Mouse (Mus musculus): ENCODE results near the gene 4921536K21Rik. TPM values are rescaled to one million over a fixed set of nuclear protein-coding genes. Genes with fewer than 3 reads are reported as not detected.
"Not testable (repeated sequence)": the region's sequence is repeated elsewhere in the genome, so short reads cannot be mapped to it uniquely, and the experiment has no call there.

The 4921536K21Rik gene
- polyA plus RNA-seq, 1 experiment from 2014 or later, result 0.23 TPM

- Histone ChIP-seq H3K4me2 (ENCODE audit: low read depth) (peak overlapping the region; percentile 66), H3K4me3 (ENCODE audit: low read depth, low read length) (peak overlapping the region; percentile 48), H3K27me3 (ENCODE audit: control insufficient read depth, insufficient read depth, low read length) (0 out of 2 replicates have a peak, but pooled peaks cover 5% of the 10 kb centered on the region), H3K36me3 (ENCODE audit: control insufficient read depth, insufficient read depth, low read length) (no peaks in the 10 kb centered on the region), H3K9ac (ENCODE audit: low read length) (peak overlapping the region; percentile 42), H3K4me1 (ENCODE audit: control insufficient read depth, insufficient read depth, low read length) (peaks cover 12% of the 10 kb centered on the region), H3K9me3 (ENCODE audit: control insufficient read depth, low read length) (no peaks in the 10 kb centered on the region), H3K27ac (ENCODE audit: low read depth, low read length) (peak overlapping the region; percentile 47; the same call in 1 of the 2 replicates)
- peak; percentile 87 for ATAC-seq (ENCODE audit: insufficient read depth, low FRiP score, low TSS enrichment)
- DNase-seq (ENCODE audit: low spot score), result peak; percentile 89
- under 1% methylated on average over 61 of the region's 65 CpGs for WGBS
Measured at GRCm38 (mm10) chr11:3913316-3914108, 18.6 kb upstream of the 4921536K21Rik start.

DNA sequence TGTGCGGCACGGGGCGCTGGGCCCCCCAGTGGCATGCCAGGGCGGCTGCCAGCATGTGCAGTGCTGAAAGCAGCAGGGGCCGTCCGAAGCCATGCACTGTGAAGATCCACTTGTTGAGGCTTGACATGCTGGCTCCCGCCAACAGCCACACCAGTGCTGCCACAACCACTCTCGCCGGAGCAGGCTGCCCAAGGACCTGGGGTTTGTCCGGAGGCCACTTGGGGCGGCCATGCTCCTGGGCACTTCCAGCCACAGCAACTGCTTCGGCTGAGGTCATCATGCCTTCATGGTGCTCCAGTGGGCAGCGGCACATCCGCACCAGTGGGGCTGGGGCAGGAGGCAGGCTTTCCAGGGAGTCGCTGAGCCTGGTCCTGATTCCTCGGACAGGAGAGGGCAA lies 18.0 kb upstream of the 4921536K21Rik start:
- peak overlapping the region; percentile 48 for H3K4me3 ChIP-seq (ENCODE audit: low read depth, low read length)
- peak; percentile 24 for DNase-seq (ENCODE audit: low spot score)
- H3K9ac ChIP-seq (ENCODE audit: low read length), result peak overlapping the region; percentile 42
- peak overlapping the region; percentile 66 for H3K4me2 ChIP-seq (ENCODE audit: low read depth)
- no peaks in the 10 kb centered on the region for H3K9me3 ChIP-seq (ENCODE audit: control insufficient read depth, low read length)
- ATAC-seq (ENCODE audit: insufficient read depth, low FRiP score, low TSS enrichment), result 0 out of 2 replicates have a peak, but pooled peaks have one; percentile 2
- no peaks in the 10 kb centered on the region for H3K36me3 ChIP-seq (ENCODE audit: control insufficient read depth, insufficient read depth, low read length)
- peaks cover 15% of the 10 kb centered on the region for H3K4me1 ChIP-seq (ENCODE audit: control insufficient read depth, insufficient read depth, low read length)
- H3K27me3 ChIP-seq (ENCODE audit: control insufficient read depth, insufficient read depth, low read length), result 0 out of 2 replicates have a peak, but pooled peaks cover 5% of the 10 kb centered on the region
- no peak overlapping the region for H3K27ac ChIP-seq (ENCODE audit: low read depth, low read length)
- 3% methylated on average over 16 of the region's 16 CpGs for WGBS

DNA sequence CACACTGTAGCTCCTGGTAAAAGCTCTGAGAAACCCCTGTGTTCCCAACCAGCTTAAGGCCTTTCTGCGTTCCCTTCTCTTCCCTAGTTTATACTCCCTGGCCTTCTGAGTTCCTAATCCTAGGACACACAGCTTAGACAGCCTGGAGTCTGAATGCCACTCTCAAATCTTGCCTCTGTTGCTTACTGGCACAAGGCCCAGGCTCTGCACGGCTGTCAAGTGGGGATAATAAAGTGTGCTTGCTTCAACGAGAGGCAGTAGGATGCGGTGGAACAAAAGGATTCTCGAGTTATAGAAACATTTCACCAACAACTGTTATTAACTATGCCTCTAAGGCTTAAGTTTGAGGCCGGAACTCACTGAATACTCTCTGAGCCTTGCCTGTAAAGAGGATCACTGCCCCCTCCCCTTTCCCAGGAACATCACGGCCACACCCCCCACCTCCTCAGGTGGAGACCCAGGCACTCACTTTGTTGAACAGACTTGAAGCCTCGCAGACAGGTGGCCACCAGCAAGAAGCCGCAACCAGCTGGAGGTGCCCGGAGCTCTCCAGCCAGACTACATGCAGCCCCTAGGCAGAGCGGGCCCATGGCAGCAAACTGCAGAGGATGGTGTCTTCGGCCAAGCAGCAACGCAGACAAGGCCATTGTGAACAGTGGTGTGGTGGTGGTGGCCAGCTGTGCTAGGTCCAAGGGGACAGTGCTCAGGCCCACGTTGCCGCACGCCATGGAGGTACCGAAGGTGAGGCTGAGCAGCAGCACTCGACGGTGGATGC lies 17.4 kb upstream of the 4921536K21Rik start:
- H3K4me2 ChIP-seq (ENCODE audit: low read depth), result peak overlapping the region; percentile 66
- peak; percentile 23 for DNase-seq (ENCODE audit: low spot score)
- H3K27ac ChIP-seq (ENCODE audit: low read depth, low read length), result no peak overlapping the region
- peaks cover 15% of the 10 kb centered on the region for H3K4me1 ChIP-seq (ENCODE audit: control insufficient read depth, insufficient read depth, low read length)
- H3K9ac ChIP-seq (ENCODE audit: low read length), result peak overlapping the region; percentile 42; the same call in 1 of the 2 replicates
- no peaks in the 10 kb centered on the region for H3K9me3 ChIP-seq (ENCODE audit: control insufficient read depth, low read length)
- H3K27me3 ChIP-seq (ENCODE audit: control insufficient read depth, insufficient read depth, low read length), result 0 out of 2 replicates have a peak, but pooled peaks cover 5% of the 10 kb centered on the region
- no peaks in the 10 kb centered on the region for H3K36me3 ChIP-seq (ENCODE audit: control insufficient read depth, insufficient read depth, low read length)
- ATAC-seq (ENCODE audit: insufficient read depth, low FRiP score, low TSS enrichment), result 0 out of 2 replicates have a peak, but pooled peaks have one; percentile 22
- 19% methylated on average over 19 of the region's 19 CpGs for WGBS
- peak overlapping the region; percentile 48 for H3K4me3 ChIP-seq (ENCODE audit: low read depth, low read length)

DNA sequence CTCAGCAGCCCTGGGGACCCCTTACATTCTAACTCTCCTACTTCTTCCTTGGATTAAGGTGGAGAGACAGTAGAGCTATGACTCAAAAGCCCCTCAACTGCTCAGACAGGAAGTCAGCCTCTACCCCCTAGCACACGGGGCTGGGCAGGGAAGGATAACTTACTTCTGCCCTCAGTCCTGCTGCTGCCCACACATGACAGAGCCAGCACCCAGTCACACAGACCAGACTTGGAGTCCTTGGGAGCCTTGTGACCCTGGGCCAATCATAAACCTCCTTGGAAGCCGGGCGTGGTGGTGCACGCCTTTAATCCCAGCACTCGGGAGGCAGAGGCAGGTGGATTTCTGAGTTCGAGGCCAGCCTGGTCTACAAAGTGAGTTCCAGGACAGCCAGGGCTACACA lies 16.5 kb upstream of the 4921536K21Rik start:
- H3K9me3 ChIP-seq (ENCODE audit: control insufficient read depth, low read length); H3K4me3 ChIP-seq (ENCODE audit: low read depth, low read length); H3K9ac ChIP-seq (ENCODE audit: low read length); H3K27me3 ChIP-seq (ENCODE audit: control insufficient read depth, insufficient read depth, low read length); ATAC-seq (ENCODE audit: insufficient read depth, low FRiP score, low TSS enrichment); H3K4me2 ChIP-seq (ENCODE audit: low read depth); H3K36me3 ChIP-seq (ENCODE audit: control insufficient read depth, insufficient read depth, low read length); H3K27ac ChIP-seq (ENCODE audit: low read depth, low read length); DNase-seq (ENCODE audit: low spot score): not testable (repeated sequence)
- 85% methylated on average over 6 of the region's 6 CpGs for WGBS
- H3K4me1 ChIP-seq (ENCODE audit: control insufficient read depth, insufficient read depth, low read length), result peaks cover 15% of the 10 kb centered on the region

GRCm38 (mm10) chr11:3910513-3911310 lies 15.8 kb upstream of the 4921536K21Rik start:
- Histone ChIP-seq H3K4me3 (ENCODE audit: low read depth, low read length) (no peak overlapping the region), H3K36me3 (ENCODE audit: control insufficient read depth, insufficient read depth, low read length) (no peaks in the 10 kb centered on the region), H3K4me1 (ENCODE audit: control insufficient read depth, insufficient read depth, low read length) (peaks cover 15% of the 10 kb centered on the region), H3K27me3 (ENCODE audit: control insufficient read depth, insufficient read depth, low read length) (0 out of 2 replicates have a peak, but pooled peaks cover 5% of the 10 kb centered on the region), H3K4me2 (ENCODE audit: low read depth) (no peak overlapping the region; the same call in 1 of the 2 replicates), H3K9ac (ENCODE audit: low read length) (no peak overlapping the region), H3K9me3 (ENCODE audit: control insufficient read depth, low read length) (no peaks in the 10 kb centered on the region), H3K27ac (ENCODE audit: low read depth, low read length) (no peak overlapping the region)
- WGBS, result 73% methylated on average over 5 of the region's 5 CpGs
- ATAC-seq (ENCODE audit: insufficient read depth, low FRiP score, low TSS enrichment) (no peak), DNase-seq (ENCODE audit: low spot score) (no peak)

- Histone ChIP-seq H3K27me3 (ENCODE audit: control insufficient read depth, insufficient read depth, low read length) (0 out of 2 replicates have a peak, but pooled peaks cover 5% of the 10 kb centered on the region), H3K36me3 (ENCODE audit: control insufficient read depth, insufficient read depth, low read length) (no peaks in the 10 kb centered on the region), H3K4me3 (ENCODE audit: low read depth, low read length) (no peak overlapping the region), H3K9ac (ENCODE audit: low read length) (no peak overlapping the region), H3K27ac (ENCODE audit: low read depth, low read length) (no peak overlapping the region), H3K9me3 (ENCODE audit: control insufficient read depth, low read length) (no peaks in the 10 kb centered on the region), H3K4me2 (ENCODE audit: low read depth) (no peak overlapping the region), H3K4me1 (ENCODE audit: control insufficient read depth, insufficient read depth, low read length) (peaks cover 15% of the 10 kb centered on the region)
- DNase-seq (ENCODE audit: low spot score) (no peak), ATAC-seq (ENCODE audit: insufficient read depth, low FRiP score, low TSS enrichment) (no peak)
- 88% methylated on average over 4 of the region's 4 CpGs for WGBS
Measured at GRCm38 (mm10) chr11:3909236-3909635, 14.3 kb upstream of the 4921536K21Rik start.

DNA sequence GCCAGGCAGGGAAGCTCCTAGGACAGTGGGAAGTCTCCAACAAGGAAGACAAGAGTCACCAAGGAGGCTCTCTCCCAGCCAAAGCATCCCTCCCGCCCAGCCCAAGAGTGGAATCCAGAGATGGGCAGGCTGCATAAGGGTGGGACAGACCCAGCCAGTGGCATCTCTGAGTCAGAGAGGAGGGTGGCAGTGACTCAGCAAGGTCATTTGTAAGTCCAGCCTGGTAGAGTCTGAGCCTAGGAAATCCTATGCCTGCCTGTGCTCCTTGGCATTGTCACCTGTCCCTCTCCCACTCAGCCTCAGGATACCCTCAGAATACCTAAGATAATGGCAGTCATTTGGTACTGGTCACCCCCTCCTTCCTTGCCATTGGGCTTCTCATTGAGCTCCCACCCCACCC lies 10.5 kb upstream of the 4921536K21Rik start:
- Histone ChIP-seq H3K27me3 (ENCODE audit: control insufficient read depth, insufficient read depth, low read length) (no peaks in the 10 kb centered on the region), H3K4me2 (ENCODE audit: low read depth) (no peak overlapping the region), H3K36me3 (ENCODE audit: control insufficient read depth, insufficient read depth, low read length) (no peaks in the 10 kb centered on the region), H3K27ac (ENCODE audit: low read depth, low read length) (no peak overlapping the region), H3K4me1 (ENCODE audit: control insufficient read depth, insufficient read depth, low read length) (0 out of 2 replicates have a peak, but pooled peaks cover 3% of the 10 kb centered on the region), H3K4me3 (ENCODE audit: low read depth, low read length) (no peak overlapping the region), H3K9ac (ENCODE audit: low read length) (no peak overlapping the region), H3K9me3 (ENCODE audit: control insufficient read depth, low read length) (no peaks in the 10 kb centered on the region)
- DNase-seq (ENCODE audit: low spot score), result no peak
- no peak for ATAC-seq (ENCODE audit: insufficient read depth, low FRiP score, low TSS enrichment)
- 88% methylated on average over 1 of the region's 1 CpGs for WGBS

DNA sequence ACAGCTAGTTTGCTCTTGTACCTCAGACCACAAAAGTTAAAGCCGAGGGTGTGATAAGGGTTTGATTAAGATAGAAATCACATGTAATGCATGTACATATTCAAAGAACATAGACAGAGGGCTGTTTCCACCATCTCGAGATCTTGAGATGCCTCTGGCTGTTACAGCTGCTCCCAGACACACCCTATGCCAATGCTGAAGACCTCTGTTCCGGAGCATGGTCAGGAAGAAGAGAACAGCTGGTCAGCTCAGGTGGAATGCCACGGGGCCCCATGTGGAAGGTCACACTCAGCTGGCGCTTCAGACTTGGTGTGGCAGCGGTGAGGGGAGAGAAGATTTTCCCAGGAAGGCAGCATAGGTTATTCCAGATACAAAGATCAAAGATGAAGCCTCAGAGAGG lies 9.8 kb upstream of the 4921536K21Rik start:
- 90% methylated on average over 6 of the region's 6 CpGs for WGBS
- H3K36me3 ChIP-seq (ENCODE audit: control insufficient read depth, insufficient read depth, low read length), result no peaks in the 10 kb centered on the region
- DNase-seq (ENCODE audit: low spot score) (no peak), ATAC-seq (ENCODE audit: insufficient read depth, low FRiP score, low TSS enrichment) (no peak)
- no peaks in the 10 kb centered on the region for H3K9me3 ChIP-seq (ENCODE audit: control insufficient read depth, low read length)
- H3K4me2 ChIP-seq (ENCODE audit: low read depth), result no peak overlapping the region
- no peak overlapping the region for H3K4me3 ChIP-seq (ENCODE audit: low read depth, low read length)
- H3K4me1 ChIP-seq (ENCODE audit: control insufficient read depth, insufficient read depth, low read length), result 0 out of 2 replicates have a peak, but pooled peaks cover 3% of the 10 kb centered on the region
- no peaks in the 10 kb centered on the region for H3K27me3 ChIP-seq (ENCODE audit: control insufficient read depth, insufficient read depth, low read length)
- no peak overlapping the region for H3K9ac ChIP-seq (ENCODE audit: low read length)
- no peak overlapping the region for H3K27ac ChIP-seq (ENCODE audit: low read depth, low read length)

Data from neural tube, embryonic 11.5 days (tissue).